Mouse (Mus musculus): ENCODE measurements at regions not wholly inside any gene's neighbourhood (a gene's known extent, or its start where the extent isn't known, plus 50 kb on each side); places are given as distances from the start of the nearest gene placed in this dataset.

DNA sequence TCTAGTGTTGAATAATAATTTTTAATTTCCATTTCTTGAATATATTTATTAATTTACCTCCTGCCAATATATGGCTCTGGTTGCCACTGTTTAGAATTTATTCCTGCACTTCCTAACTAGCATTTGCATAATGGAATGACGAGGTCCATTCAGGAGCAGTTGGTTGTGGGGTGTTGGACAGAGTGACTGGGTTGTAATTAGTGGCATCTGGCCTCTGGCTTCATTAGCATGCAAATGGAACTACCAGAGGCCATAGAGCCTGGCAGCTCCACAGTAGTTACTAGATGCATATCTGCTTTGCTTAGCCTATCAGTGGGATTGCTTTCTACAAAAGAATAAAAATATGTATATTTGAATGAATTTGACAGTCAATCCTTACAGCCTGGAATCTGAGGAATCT lies 1099.6 kb upstream of the Cdh8 start:
- no peak for DNase-seq

DNA sequence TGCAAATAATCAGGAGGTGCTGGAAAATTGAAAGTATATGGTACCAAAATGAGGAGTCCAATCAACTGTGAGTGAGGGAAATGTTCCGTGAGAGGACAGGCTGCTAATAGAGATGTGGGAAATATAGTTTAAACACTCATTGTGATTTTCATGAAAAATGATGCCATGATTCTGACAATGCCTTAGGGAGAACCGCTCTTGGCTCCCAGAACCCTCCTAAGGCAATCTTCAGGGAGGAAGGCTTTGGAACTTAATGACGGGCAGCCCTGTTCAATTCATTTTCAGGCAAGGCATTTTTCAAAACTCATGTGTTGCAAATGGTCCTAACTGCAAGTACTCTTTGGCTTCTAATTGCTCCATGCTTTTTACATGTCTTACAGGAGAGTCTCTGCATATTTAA lies 1098.9 kb upstream of the Cdh8 start:
- no peak for DNase-seq

DNA sequence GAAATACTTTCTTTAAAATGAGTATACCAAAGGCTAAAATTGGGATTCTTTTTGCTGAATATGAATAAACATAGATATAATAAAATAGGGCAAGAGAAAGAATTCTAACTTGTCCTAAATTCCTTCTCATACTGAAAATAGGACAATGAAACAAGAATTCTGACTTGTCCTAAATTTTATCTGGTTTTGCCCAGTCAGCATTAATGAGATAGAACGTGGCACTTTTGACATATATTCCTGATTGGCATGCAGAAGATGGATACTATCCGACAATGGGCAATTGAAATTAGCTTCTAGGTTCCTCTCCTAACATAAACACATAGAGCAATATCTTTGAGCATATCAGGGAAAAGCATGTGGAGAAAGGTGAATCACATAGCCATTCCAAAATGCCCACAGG lies 1090.2 kb upstream of the Cdh8 start:
- DNase-seq = no peak

- no peak for DNase-seq
These were observed 1084.1 kb upstream of the Cdh8 start for GRCm38 (mm10) chr8:100500342-100500712.

- DNase-seq = no peak
These were observed 1083.5 kb upstream of the Cdh8 start for GRCm38 (mm10) chr8:100499614-100500341.

- no peak for DNase-seq
These were observed 1078.2 kb upstream of the Cdh8 start for GRCm38 (mm10) chr8:100494445-100494844.

DNA sequence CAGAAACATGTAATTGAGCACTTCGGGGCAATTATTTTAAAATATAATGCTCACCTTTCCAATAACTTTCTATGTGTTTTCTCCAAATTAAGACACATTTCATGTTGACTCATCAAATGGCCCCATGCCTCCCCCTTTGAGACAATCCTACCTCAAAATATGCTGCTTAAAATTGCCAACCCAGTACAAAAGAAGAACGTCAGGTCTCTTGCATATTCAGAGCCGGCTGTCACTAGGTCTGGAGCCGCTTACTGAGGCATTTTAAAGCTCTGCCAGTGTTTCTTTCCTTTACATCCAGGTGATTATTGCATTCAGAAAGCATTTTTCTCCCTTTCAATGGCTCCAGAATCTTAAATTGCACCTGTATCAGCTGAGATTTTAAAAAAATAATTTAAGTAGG lies 1059.7 kb upstream of the Cdh8 start:
- no peak for DNase-seq

- no peak for DNase-seq
These were observed 1035.0 kb upstream of the Cdh8 start for GRCm38 (mm10) chr8:100451231-100451630.

GRCm38 (mm10) chr8:100450380-100450936 lies 1034.2 kb upstream of the Cdh8 start:
- no peak for DNase-seq

DNA sequence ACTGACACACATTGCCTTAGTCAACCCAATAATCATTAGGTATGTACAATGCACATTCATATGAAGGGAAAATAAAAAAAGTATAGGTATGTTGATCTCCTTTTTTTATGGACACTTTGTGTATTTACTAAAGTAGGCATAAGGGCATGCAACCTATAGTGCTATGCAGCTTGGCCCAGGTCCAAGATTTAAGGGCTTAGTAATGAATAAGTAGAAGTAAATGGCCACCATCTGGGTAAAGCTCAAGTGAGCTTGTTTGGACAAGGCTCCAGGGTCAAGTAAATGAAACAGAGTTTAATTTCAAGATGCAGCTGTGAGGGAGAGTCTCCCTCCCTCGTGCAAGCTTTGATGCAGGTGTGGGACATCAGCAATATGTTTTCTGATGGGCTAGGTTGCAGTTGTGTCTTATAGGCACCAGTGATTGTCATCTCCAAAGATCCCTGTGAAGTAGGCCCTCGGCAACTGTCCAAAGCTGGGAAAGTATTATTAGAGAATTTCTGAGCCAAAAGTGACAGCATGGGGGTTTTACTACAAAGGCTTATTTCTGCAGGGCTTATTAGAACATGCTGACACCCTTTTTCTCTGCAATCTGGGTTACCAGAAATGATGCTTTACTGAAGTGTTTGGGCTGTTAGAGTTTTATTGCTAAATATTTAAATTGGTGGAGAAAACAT lies 1030.5 kb upstream of the Cdh8 start:
- peak; percentile 1 for DNase-seq

All from cerebellum, adult 8-10 months (tissue).